Mouse (Mus musculus) activated CD4-positive, CD25-positive, alpha-beta regulatory T cell, adult 4 months (primary cell): ENCODE results near the gene Flt4. TPM values are rescaled to one million over a fixed set of nuclear protein-coding genes. Genes with fewer than 3 reads are reported as not detected.

ENCODE experiments used
- ATAC-seq: one replicate; pipeline ENCODE4 v1.8.0; 2017
- polyA plus RNA-seq, 2 experiments: library from polyadenylated mRNA; unstranded; fragments of 100-300 nt; shearing (Covaris generic); gene quantifications; one replicate each; pipeline ENCODE4 v1.2.1; 2017

Gene Flt4
- polyA plus RNA-seq, 2 experiments from 2014 or later: not detected

GRCm38 (mm10) chr11:49650113-49650993 is 41.3 kb downstream of the Flt4 start:
- ATAC-seq: no peak

GRCm38 (mm10) chr11:49650994-49651761 is 42.1 kb downstream of the Flt4 start:
- no peak for ATAC-seq

GRCm38 (mm10) chr11:49651762-49652322 is 42.8 kb downstream of the Flt4 start:
- no peak for ATAC-seq

GRCm38 (mm10) chr11:49652401-49653078 is 43.5 kb downstream of the Flt4 start:
- peak; percentile 52 for ATAC-seq

GRCm38 (mm10) chr11:49653079-49653408 is 44.0 kb downstream of the Flt4 start:
- ATAC-seq: no peak

- ATAC-seq: no peak
Observed at GRCm38 (mm10) chr11:49654651-49655050, 45.6 kb downstream of the Flt4 start.

- no peak for ATAC-seq
Observed at GRCm38 (mm10) chr11:49655501-49655900, 46.4 kb downstream of the Flt4 start.

- no peak for ATAC-seq
Observed at GRCm38 (mm10) chr11:49658065-49658464, 49.0 kb downstream of the Flt4 start.

GRCm38 (mm10) chr11:49658791-49659469 is 49.9 kb downstream of the Flt4 start:
- ATAC-seq: peak; percentile 36

GRCm38 (mm10) chr11:49659470-49659799 is 50.4 kb downstream of the Flt4 start:
- no peak for ATAC-seq

- ATAC-seq: no peak
Observed at GRCm38 (mm10) chr11:49662292-49662780, 53.3 kb downstream of the Flt4 start.

GRCm38 (mm10) chr11:49663310-49663709 is 54.2 kb downstream of the Flt4 start, which contains the start of gene Scgb3a1:
Gene Scgb3a1 (plus strand): TSS chr11:49663610.
- ATAC-seq: no peak

- ATAC-seq: no peak
Observed at GRCm38 (mm10) chr11:49664262-49665140, 55.4 kb downstream of the Flt4 start.

- ATAC-seq: no peak
Observed at GRCm38 (mm10) chr11:49665462-49665861, 56.4 kb downstream of the Flt4 start.

- no peak for ATAC-seq
Observed at GRCm38 (mm10) chr11:49673433-49673832, 64.4 kb downstream of the Flt4 start.

- no peak for ATAC-seq
Observed at GRCm38 (mm10) chr11:49684237-49684973, 75.3 kb downstream of the Flt4 start.

GRCm38 (mm10) chr11:49695013-49695412 is 86.0 kb downstream of the Flt4 start:
- no peak for ATAC-seq

GRCm38 (mm10) chr11:49695695-49696094 is 86.6 kb downstream of the Flt4 start:
- ATAC-seq: no peak

- ATAC-seq: peak; percentile 39
Observed at GRCm38 (mm10) chr11:49696472-49696871, 87.4 kb downstream of the Flt4 start.

- ATAC-seq: no peak
Observed at GRCm38 (mm10) chr11:49697779-49698178, 88.7 kb downstream of the Flt4 start.
